Mouse (Mus musculus) thymus, adult 2 months (tissue): ENCODE measurements around the gene Mslnl.

Experiments used
- CTCF ChIP-seq: fragments of 200-500 bp; IDR thresholded peaks from 2 replicates; pipeline ENCODE4 v1.5.1; 2012; ENCODE audit warnings: mild to moderate bottlenecking, control low read depth, low read length, moderate library complexity, borderline replicate concordance; ENCODE audit not compliant: control insufficient read depth, poor library complexity, insufficient read depth; ENCODE audit errors: extremely low read depth
- POLR2A ChIP-seq: fragments of 200-500 bp; IDR thresholded peaks from 2 replicates; pipeline ENCODE4 v1.6.1; 2012; ENCODE audit warnings: mild to moderate bottlenecking, low read length, control low read depth, moderate library complexity; ENCODE audit not compliant: control insufficient read depth, poor library complexity, insufficient read depth; ENCODE audit errors: extremely low read depth

DNA sequence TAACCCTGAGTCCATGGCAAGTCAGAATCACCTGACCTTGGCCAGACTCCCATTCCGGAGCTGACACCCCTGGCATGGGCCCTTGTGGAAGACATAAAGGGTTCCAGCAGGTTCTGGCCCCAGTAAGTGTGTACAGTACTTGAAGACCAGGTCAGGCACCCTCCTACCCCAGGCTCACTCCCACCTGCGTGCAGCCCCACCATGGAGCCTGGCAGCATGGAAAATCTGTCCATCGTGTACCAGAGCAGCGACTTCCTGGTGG, 7.9 kb upstream of the Mslnl start:
- TF ChIP-seq CTCF (no peak), POLR2A (no peak)
